Mouse (Mus musculus) heart, adult 9 months (tissue): ENCODE measurements around the gene A630089N07Rik.
A peak's percentile ranks its signal among the peaks of the same experiment; 100 is the strongest.
"Not testable (repeated sequence)": the region's sequence is repeated elsewhere in the genome, so short reads cannot be mapped to it uniquely, and the experiment has no call there.

Experiments used
- DNase-seq, 2 experiments: peaks; one replicate each; pipeline ENCODE4 v3.0.0; 2022; ENCODE audit warnings: low spot score in 2 of 2

The A630089N07Rik gene

GRCm38 (mm10) chr16:98081889-98082818 lies at the start of gene A630089N07Rik:
Gene A630089N07Rik, minus strand, starts transcription at chr16:98082450.
- peak; percentile 85 to 86 for DNase-seq

GRCm38 (mm10) chr16:98107109-98107508 lies 24.9 kb upstream of the A630089N07Rik start:
- no peak for DNase-seq

- DNase-seq, result not testable (repeated sequence)
Measured at GRCm38 (mm10) chr16:98081550-98081888, 731 bp downstream of the A630089N07Rik start.

GRCm38 (mm10) chr16:98081140-98081539 lies 1.1 kb downstream of the A630089N07Rik start:
- not testable (repeated sequence) for DNase-seq

- DNase-seq, result not testable (repeated sequence)
Measured at GRCm38 (mm10) chr16:98079382-98079781, 2.9 kb downstream of the A630089N07Rik start.

- DNase-seq, result peak; percentile 10 to 11
Measured at GRCm38 (mm10) chr16:98041676-98042075, 40.6 kb downstream of the A630089N07Rik start.

GRCm38 (mm10) chr16:98034971-98035370 lies 47.3 kb downstream of the A630089N07Rik start:
- DNase-seq, result not testable (repeated sequence)

GRCm38 (mm10) chr16:98026186-98026585 lies 56.1 kb downstream of the A630089N07Rik start:
- DNase-seq, result not testable (repeated sequence)

- DNase-seq, result no peak
Measured at GRCm38 (mm10) chr16:98022657-98023345, 59.4 kb downstream of the A630089N07Rik start.

GRCm38 (mm10) chr16:98022081-98022480 lies 60.2 kb downstream of the A630089N07Rik start:
- no peak for DNase-seq

- DNase-seq, result not testable (repeated sequence)
Measured at GRCm38 (mm10) chr16:97997383-97997731, 84.9 kb downstream of the A630089N07Rik start.

GRCm38 (mm10) chr16:97996616-97997382 lies 85.5 kb downstream of the A630089N07Rik start, which contains the start of gene B230307C23Rik:
Gene B230307C23Rik, plus strand, starts transcription at chr16:97997315.
- peak; percentile 91 to 94 for DNase-seq

GRCm38 (mm10) chr16:97995849-97996615 lies 86.2 kb downstream of the A630089N07Rik start:
- DNase-seq, result peak; percentile 66 to 75

GRCm38 (mm10) chr16:97992477-97992876 lies 89.8 kb downstream of the A630089N07Rik start:
- DNase-seq, result not testable (repeated sequence)

- no peak for DNase-seq
Measured at GRCm38 (mm10) chr16:97991517-97991916, 90.7 kb downstream of the A630089N07Rik start.

- DNase-seq, result no peak
Measured at GRCm38 (mm10) chr16:97984589-97984988, 97.7 kb downstream of the A630089N07Rik start.

GRCm38 (mm10) chr16:97981362-97981761 lies 100.9 kb downstream of the A630089N07Rik start:
- DNase-seq, result no peak

- no peak for DNase-seq
Measured at GRCm38 (mm10) chr16:97977722-97978121, 104.5 kb downstream of the A630089N07Rik start.

GRCm38 (mm10) chr16:97977277-97977676 lies 105.0 kb downstream of the A630089N07Rik start:
- no peak for DNase-seq

- DNase-seq, result no peak
Measured at GRCm38 (mm10) chr16:97963956-97964540, 118.2 kb downstream of the A630089N07Rik start.
